Mouse (Mus musculus): ENCODE data around the gene Best1.
A peak's percentile ranks its signal among the peaks of the same experiment; 100 is the strongest.

Gene Best1

GRCm38 (mm10) chr19:9960769-9961168 lies 40.7 kb downstream of the Best1 start:
- DNase-seq (ENCODE audit: low spot score in 2 of 2), result no peak

- no peak for DNase-seq (ENCODE audit: low spot score in 2 of 2)
Measured at GRCm38 (mm10) chr19:9957965-9958364, 43.5 kb downstream of the Best1 start.

- DNase-seq (ENCODE audit: low spot score in 2 of 2), result no peak
Measured at GRCm38 (mm10) chr19:9956624-9957388, 44.6 kb downstream of the Best1 start.

- DNase-seq (ENCODE audit: low spot score in 2 of 2), result no peak
Measured at GRCm38 (mm10) chr19:9955438-9955837, 46.0 kb downstream of the Best1 start.

- DNase-seq (ENCODE audit: low spot score in 2 of 2), result no peak
Measured at GRCm38 (mm10) chr19:9954811-9955202, 46.6 kb downstream of the Best1 start.

GRCm38 (mm10) chr19:9954055-9954810 lies 47.2 kb downstream of the Best1 start:
- no peak for DNase-seq (ENCODE audit: low spot score in 2 of 2)

GRCm38 (mm10) chr19:9952912-9953311 lies 48.5 kb downstream of the Best1 start:
- no peak for DNase-seq (ENCODE audit: low spot score in 2 of 2)

- DNase-seq (ENCODE audit: low spot score in 2 of 2), result no peak
Measured at GRCm38 (mm10) chr19:9952390-9952789, 49.0 kb downstream of the Best1 start.

GRCm38 (mm10) chr19:9946986-9947385 lies 54.4 kb downstream of the Best1 start:
- no peak for DNase-seq (ENCODE audit: low spot score in 2 of 2)

GRCm38 (mm10) chr19:9945800-9946564 lies 55.5 kb downstream of the Best1 start:
- DNase-seq (ENCODE audit: low spot score in 2 of 2), result no peak

GRCm38 (mm10) chr19:9942539-9943533 lies 58.6 kb downstream of the Best1 start:
- no peak for DNase-seq (ENCODE audit: low spot score in 2 of 2)

GRCm38 (mm10) chr19:9941809-9942208 lies 59.6 kb downstream of the Best1 start:
- no peak for DNase-seq (ENCODE audit: low spot score in 2 of 2)

GRCm38 (mm10) chr19:9940903-9941302 lies 60.5 kb downstream of the Best1 start:
- DNase-seq (ENCODE audit: low spot score in 2 of 2), result no peak

- DNase-seq (ENCODE audit: low spot score in 2 of 2), result no peak
Measured at GRCm38 (mm10) chr19:9939841-9940240, 61.6 kb downstream of the Best1 start.

- DNase-seq (ENCODE audit: low spot score in 2 of 2), result peak; percentile 32 to 53
Measured at GRCm38 (mm10) chr19:9938824-9939303, 62.6 kb downstream of the Best1 start.

GRCm38 (mm10) chr19:9938156-9938823 lies 63.1 kb downstream of the Best1 start:
- peak in 1 of 2 experiments; percentile 23 for DNase-seq (ENCODE audit: low spot score in 2 of 2)

- DNase-seq (ENCODE audit: low spot score in 2 of 2), result no peak
Measured at GRCm38 (mm10) chr19:9937428-9937827, 64.0 kb downstream of the Best1 start.

GRCm38 (mm10) chr19:9936579-9936978 lies 64.9 kb downstream of the Best1 start:
- DNase-seq (ENCODE audit: low spot score in 2 of 2), result no peak

Data from thymus, postnatal 10 days (tissue).